Mouse (Mus musculus): ENCODE measurements at regions not wholly inside any gene's neighbourhood (a gene's known extent, or its start where the extent isn't known, plus 50 kb on each side); places are given as distances from the start of the nearest gene placed in this dataset.

GRCm38 (mm10) chr3:146337429-146337828 is 67.0 kb upstream of the Ssx2ip start:
- DNase-seq (ENCODE audit: low spot score) = no peak

- no peak for DNase-seq (ENCODE audit: low spot score)
Measured at GRCm38 (mm10) chr3:146337861-146338281, 66.6 kb upstream of the Ssx2ip start.

- DNase-seq (ENCODE audit: low spot score) = no peak
Measured at GRCm38 (mm10) chr3:146338445-146338844, 66.0 kb upstream of the Ssx2ip start.

- no peak for DNase-seq (ENCODE audit: low spot score)
Measured at GRCm38 (mm10) chr3:146340316-146341055, 64.0 kb upstream of the Ssx2ip start.

GRCm38 (mm10) chr3:146341652-146342340 is 62.6 kb upstream of the Ssx2ip start:
- DNase-seq (ENCODE audit: low spot score) = no peak

GRCm38 (mm10) chr3:146342727-146343126 is 61.7 kb upstream of the Ssx2ip start:
- DNase-seq (ENCODE audit: low spot score) = no peak

- DNase-seq (ENCODE audit: low spot score) = no peak
Measured at GRCm38 (mm10) chr3:146343649-146344401, 60.6 kb upstream of the Ssx2ip start.

GRCm38 (mm10) chr3:146344402-146345025 is 59.9 kb upstream of the Ssx2ip start:
- no peak for DNase-seq (ENCODE audit: low spot score)

- DNase-seq (ENCODE audit: low spot score) = peak; percentile 12
Measured at GRCm38 (mm10) chr3:146345308-146345780, 59.1 kb upstream of the Ssx2ip start.

GRCm38 (mm10) chr3:146345946-146346345 is 58.5 kb upstream of the Ssx2ip start:
- DNase-seq (ENCODE audit: low spot score) = no peak

- no peak for DNase-seq (ENCODE audit: low spot score)
Measured at GRCm38 (mm10) chr3:146347311-146347710, 57.1 kb upstream of the Ssx2ip start.

- DNase-seq (ENCODE audit: low spot score) = no peak
Measured at GRCm38 (mm10) chr3:146348921-146349320, 55.5 kb upstream of the Ssx2ip start.

GRCm38 (mm10) chr3:146349393-146349792 is 55.0 kb upstream of the Ssx2ip start:
- no peak for DNase-seq (ENCODE audit: low spot score)

GRCm38 (mm10) chr3:146350126-146350525 is 54.3 kb upstream of the Ssx2ip start:
- DNase-seq (ENCODE audit: low spot score) = no peak

- DNase-seq (ENCODE audit: low spot score) = no peak
Measured at GRCm38 (mm10) chr3:146351468-146351867, 53.0 kb upstream of the Ssx2ip start.

- no peak for DNase-seq (ENCODE audit: low spot score)
Measured at GRCm38 (mm10) chr3:146352187-146352586, 52.3 kb upstream of the Ssx2ip start.

- DNase-seq (ENCODE audit: low spot score) = no peak
Measured at GRCm38 (mm10) chr3:146353961-146354360, 50.5 kb upstream of the Ssx2ip start.
